Mouse (Mus musculus) olfactory bulb, adult 2 months (tissue): ENCODE results near the gene Kcnj15.

ENCODE experiments used
- CTCF ChIP-seq: fragments of 200-500 bp; IDR thresholded peaks from 2 replicates; pipeline ENCODE4 v1.5.1; 2012; ENCODE audit warnings: low read depth, mild to moderate bottlenecking, low read length, moderate library complexity; ENCODE audit not compliant: insufficient read depth
- POLR2A ChIP-seq: fragments of 200-500 bp; IDR thresholded peaks from 2 replicates; pipeline ENCODE4 v1.6.1; 2012; ENCODE audit warnings: mild to moderate bottlenecking, low read depth, low read length, moderate library complexity; ENCODE audit not compliant: insufficient read depth

- TF ChIP-seq POLR2A (no peak), CTCF (no peak)
These were observed 15.2 kb upstream of the Kcnj15 start for GRCm38 (mm10) chr16:95242114-95242513.
